Mouse (Mus musculus) regulatory T cell (primary cell): Measurements from ENCODE around the gene Tmem38a.

ENCODE experiments used
- in situ Hi-C: fragments of 300-600 bp; cut with MboI, MseI; formaldehyde crosslinking; loops from one replicate; pipeline ENCODE4 v1.15.1; 2025; ENCODE audit warnings: high pct_unique_total_duplicates

Gene Tmem38a

DNA sequence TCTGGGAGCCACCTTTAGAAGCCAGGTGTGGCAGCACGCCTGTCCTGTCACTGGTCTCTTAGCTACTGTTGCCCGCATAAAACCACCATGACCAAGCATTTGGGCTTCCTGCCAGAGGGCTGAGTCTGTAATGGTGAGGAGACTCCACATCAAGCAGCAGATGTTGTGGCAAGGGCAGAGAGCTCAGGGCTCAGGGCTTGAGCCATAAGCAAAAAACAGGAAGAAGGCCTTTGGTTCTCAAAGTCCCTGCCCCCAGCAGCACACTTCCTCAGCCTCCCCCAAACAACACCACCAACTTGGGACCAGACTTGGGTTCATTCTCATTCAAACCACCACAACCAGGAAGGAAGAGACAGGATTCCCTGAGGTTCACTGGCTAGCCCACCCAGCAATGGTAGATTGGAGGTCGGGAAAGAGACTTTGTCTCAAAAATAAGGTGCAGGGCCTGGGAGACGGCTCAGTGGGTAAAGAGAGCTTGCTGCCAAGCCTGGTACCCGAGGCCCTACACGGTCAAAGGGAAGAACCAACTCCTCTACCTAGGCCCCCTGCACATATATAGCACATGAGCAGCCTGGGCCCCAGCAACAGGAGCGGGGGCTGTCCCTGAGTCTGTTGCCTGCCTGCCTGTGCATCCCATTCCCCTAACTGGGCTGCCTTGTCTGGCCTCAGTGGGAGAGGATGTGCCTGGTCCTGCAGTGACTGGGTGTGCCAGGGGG lies 11.4 kb downstream of the Tmem38a start:
- in situ Hi-C loops = loop anchor here (10.0 kb wide), 1 partner anchor 162 kb away; no protein-coding TSS in a partner anchor

DNA sequence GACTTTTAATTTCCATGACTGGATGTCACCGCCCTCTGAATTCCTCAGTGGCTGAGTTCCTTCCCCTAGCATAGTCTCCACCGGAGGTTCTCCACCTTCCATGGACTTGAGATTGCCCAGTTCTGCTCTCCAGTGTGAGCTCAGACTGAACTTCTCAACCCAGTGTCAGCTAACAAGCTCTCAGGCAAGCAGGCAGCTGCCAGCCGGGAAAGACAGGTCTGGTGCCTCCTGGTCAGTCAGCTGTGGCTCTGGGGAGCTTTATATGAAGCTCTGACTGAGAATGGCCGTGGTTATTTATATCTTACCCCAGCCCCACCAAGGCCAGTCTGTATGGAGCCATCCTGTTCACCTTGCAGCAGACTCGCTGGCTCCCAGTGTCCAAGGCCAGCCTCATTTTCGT lies 12.5 kb downstream of the Tmem38a start:
- in situ Hi-C loops = loop anchor here (10.0 kb wide), 1 partner anchor 160 kb away; no protein-coding TSS in a partner anchor

DNA sequence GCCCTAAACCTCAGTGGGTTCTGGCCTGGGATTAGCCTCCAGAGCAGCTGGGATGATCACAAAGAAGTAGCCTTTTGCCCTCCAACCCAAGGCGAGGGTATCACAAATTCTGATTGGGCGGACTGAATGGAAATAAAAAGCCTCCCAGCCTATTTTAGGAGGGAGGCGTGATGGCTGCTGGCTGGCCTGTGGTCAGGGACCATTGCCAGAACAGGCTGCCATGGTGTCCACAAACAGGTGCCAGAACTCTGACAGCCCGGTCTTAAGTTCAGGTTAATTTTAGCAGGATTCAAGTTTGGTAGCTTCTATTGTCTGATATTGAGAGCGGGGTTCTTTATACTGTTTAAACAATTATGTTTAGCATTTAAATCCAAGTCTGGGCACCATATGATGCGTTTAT lies 16.0 kb downstream of the Tmem38a start:
- in situ Hi-C loops = loop anchor here (5.0 to 10.0 kb wide), 3 partner anchors 54 to 157 kb away; no protein-coding TSS in a partner anchor

DNA sequence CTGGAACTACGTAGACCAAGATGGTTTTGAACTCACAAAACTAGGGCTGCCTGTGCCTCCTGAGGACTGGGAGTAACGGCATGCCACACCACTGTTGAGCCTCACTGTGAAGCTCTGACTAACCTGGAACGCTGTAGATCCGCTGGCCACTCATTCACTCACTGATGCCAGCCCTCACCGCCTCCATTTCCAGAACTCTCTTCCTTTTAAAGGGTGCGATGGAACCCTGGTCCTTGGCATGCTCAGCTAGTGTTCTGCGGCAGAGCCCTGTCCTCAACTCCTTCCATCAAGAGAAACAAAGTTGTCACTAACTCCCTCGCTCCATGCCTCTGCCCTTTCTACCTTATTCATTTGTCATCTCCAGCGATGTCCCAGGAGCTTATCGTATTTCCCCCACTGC lies 17.0 kb downstream of the Tmem38a start:
- in situ Hi-C loops = loop anchor here (5.0 to 10.0 kb wide), 3 partner anchors 53 to 156 kb away; no protein-coding TSS in a partner anchor

DNA sequence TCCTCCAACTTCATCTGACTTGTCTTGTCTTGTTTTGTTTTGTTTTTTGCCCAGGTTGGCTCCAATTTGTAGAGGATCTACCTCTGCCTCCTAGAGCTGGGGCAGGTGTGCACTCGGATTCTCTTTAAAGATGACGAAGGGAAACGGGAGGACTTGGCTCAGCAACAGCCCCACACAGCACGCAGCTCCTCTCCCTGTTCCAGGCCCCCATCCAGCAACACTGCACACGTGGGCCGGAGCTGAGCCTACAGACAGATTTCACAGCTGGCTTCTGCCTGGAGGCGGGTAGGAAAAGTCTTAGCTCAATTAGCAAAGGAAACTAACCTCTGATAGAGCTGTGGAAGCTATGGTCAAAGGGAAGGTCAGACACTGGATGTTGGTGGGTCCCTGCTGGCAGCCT lies 17.4 kb downstream of the Tmem38a start:
- in situ Hi-C loops = loop anchor here (5.0 to 10.0 kb wide), 3 partner anchors 53 to 156 kb away; no protein-coding TSS in a partner anchor

DNA sequence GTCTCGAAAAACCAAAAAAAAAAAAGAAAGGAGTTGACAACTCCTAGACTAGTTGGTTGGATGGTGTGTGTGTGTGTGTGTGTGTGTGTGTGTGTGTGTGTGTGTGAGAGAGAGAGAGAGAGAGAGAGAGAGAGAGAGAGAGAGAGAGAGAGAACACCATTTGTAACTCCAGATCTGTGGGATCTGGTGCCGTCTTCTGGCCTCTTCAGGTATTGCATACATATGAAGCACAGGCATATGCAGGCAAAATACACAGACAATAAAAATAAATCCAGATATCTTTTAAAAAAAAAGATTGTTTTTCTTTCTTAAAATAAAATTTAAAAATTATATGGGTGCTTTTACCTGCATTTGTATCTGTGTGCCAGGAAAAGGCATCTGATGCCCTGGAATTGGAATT lies 18.3 kb downstream of the Tmem38a start:
- in situ Hi-C loops = no loop called here
